Mouse (Mus musculus) kidney, postnatal 36 days (tissue): ENCODE measurements around the gene Srgap2.

Experiments used
- DNase-seq, 2 experiments: peaks; one replicate each; pipeline ENCODE4 v3.0.0; 2021 to 2022; ENCODE audit warnings: mixed read lengths in 2 of 2

Srgap2 gene

GRCm38 (mm10) chr1:131463953-131464627, 63.1 kb downstream of the Srgap2 start:
- DNase-seq, result no peak

- no peak for DNase-seq
These were observed 64.5 kb downstream of the Srgap2 start for GRCm38 (mm10) chr1:131462541-131463067.

GRCm38 (mm10) chr1:131460914-131461530, 66.1 kb downstream of the Srgap2 start:
- no peak for DNase-seq

GRCm38 (mm10) chr1:131455355-131455890, 71.7 kb downstream of the Srgap2 start:
- no peak for DNase-seq

GRCm38 (mm10) chr1:131454386-131454785, 72.8 kb downstream of the Srgap2 start:
- DNase-seq, result no peak

GRCm38 (mm10) chr1:131453335-131453734, 73.8 kb downstream of the Srgap2 start:
- no peak for DNase-seq

GRCm38 (mm10) chr1:131448373-131448772, 78.8 kb downstream of the Srgap2 start:
- DNase-seq, result no peak

- no peak for DNase-seq
These were observed 79.8 kb downstream of the Srgap2 start for GRCm38 (mm10) chr1:131447333-131447732.

GRCm38 (mm10) chr1:131446577-131446976, 80.6 kb downstream of the Srgap2 start:
- no peak for DNase-seq

GRCm38 (mm10) chr1:131438556-131438955, 88.6 kb downstream of the Srgap2 start:
- no peak for DNase-seq

- no peak for DNase-seq
These were observed 89.2 kb downstream of the Srgap2 start for GRCm38 (mm10) chr1:131437975-131438374.

GRCm38 (mm10) chr1:131436609-131437008, 90.5 kb downstream of the Srgap2 start:
- peak in 1 of 2 experiments; percentile 16 for DNase-seq

GRCm38 (mm10) chr1:131431456-131432246, 95.5 kb downstream of the Srgap2 start:
- peak; percentile 58 to 59 for DNase-seq

GRCm38 (mm10) chr1:131427140-131427821, 99.9 kb downstream of the Srgap2 start:
- peak; percentile 57 to 71 for DNase-seq

- peak in 1 of 2 experiments; percentile 25 for DNase-seq
These were observed 104.1 kb downstream of the Srgap2 start for GRCm38 (mm10) chr1:131423061-131423460.

- DNase-seq, result no peak
These were observed 106.0 kb downstream of the Srgap2 start for GRCm38 (mm10) chr1:131421113-131421512.

- DNase-seq, result no peak
These were observed 106.5 kb downstream of the Srgap2 start for GRCm38 (mm10) chr1:131420660-131421059.

- DNase-seq, result no peak
These were observed 107.8 kb downstream of the Srgap2 start for GRCm38 (mm10) chr1:131419307-131419706.

GRCm38 (mm10) chr1:131417821-131418660, 109.1 kb downstream of the Srgap2 start:
- DNase-seq, result no peak

- peak in 1 of 2 experiments; percentile 24 for DNase-seq
These were observed 109.9 kb downstream of the Srgap2 start for GRCm38 (mm10) chr1:131417059-131417750.

- DNase-seq, result no peak
These were observed 123.6 kb downstream of the Srgap2 start for GRCm38 (mm10) chr1:131403567-131403966.
